Mouse (Mus musculus): ENCODE measurements around the gene Olfr195.

DNA sequence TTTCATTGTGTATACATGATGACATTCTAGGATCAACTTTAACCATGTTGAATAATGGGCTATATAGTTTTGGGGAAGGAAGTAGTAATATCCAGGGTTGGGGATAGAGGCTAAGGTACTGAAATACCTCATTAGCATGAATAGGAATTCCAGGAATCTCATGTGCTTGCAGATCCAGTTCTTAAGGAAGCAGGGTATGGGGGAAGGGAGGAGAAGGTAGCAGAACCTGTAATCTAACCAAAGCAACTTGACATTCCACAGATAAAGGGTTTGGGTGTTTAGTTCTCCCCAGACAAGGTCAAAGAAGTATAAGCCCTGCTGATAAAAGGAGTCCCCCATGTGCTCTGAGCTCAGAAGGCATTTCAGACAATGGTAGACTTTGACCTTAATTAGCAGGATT lies 5.7 kb upstream of the Olfr195 start:
- TF ChIP-seq CTCF (IDR thresholded peaks at IDR 0.05; ENCODE audit: borderline replicate concordance, insufficient read depth, low read length) (no peak), POLR2A (IDR thresholded peaks at IDR 0.05; ENCODE audit: low read depth, low read length) (no peak)
